Mouse (Mus musculus): ENCODE data around the gene Ttc32. TPM values are rescaled to one million over a fixed set of nuclear protein-coding genes. Genes with fewer than 3 reads are reported as not detected.
A peak's percentile ranks its signal among the peaks of the same experiment; 100 is the strongest.

Ttc32 gene
- total and polyA plus RNA-seq, 2 experiments from 2014 or later, result 14.5 to 20.9 TPM

- ATAC-seq (ENCODE audit: insufficient read depth, low read depth), result no peak
- no peak overlapping the region for H3K4me2 ChIP-seq (ENCODE audit: low read depth, low read length)
- no peak for TF ChIP-seq EP300 (IDR thresholded peaks at IDR 0.05; ENCODE audit: low read depth)
- TF ChIP-seq CTCF (IDR thresholded peaks at IDR 0.05; ENCODE audit: low read depth), result no peak
Measured at GRCm38 (mm10) chr12:9071493-9071892, 41.7 kb downstream of the Ttc32 start.

GRCm38 (mm10) chr12:9077554-9078125 is 47.8 kb downstream of the Ttc32 start:
- Histone ChIP-seq H3K27ac (ENCODE audit: low read depth) (peak overlapping the region; percentile 52; the same call in 1 of the 2 replicates), H3K4me3 (ENCODE audit: low read depth, low read length) (no peak overlapping the region), H3K27me3 (ENCODE audit: control insufficient read depth, insufficient read depth, low read length) (no peaks in the 10 kb centered on the region), H3K36me3 (replicated peaks; ENCODE audit: control insufficient read depth, insufficient read depth, low read length) (no peaks in the 10 kb centered on the region), H3K9me3 (replicated peaks; ENCODE audit: control insufficient read depth, low read length) (no peaks in the 10 kb centered on the region), H3K4me2 (ENCODE audit: low read depth, low read length) (no peak overlapping the region), H3K9ac (replicated peaks; ENCODE audit: low read depth, low read length) (no peak overlapping the region), H3K4me1 (ENCODE audit: control insufficient read depth, insufficient read depth) (no peaks in the 10 kb centered on the region)
- DNase-seq (ENCODE audit: low spot score) (peak; percentile 76), ATAC-seq (ENCODE audit: insufficient read depth, low read depth) (peak; percentile 86)
- no peak for TF ChIP-seq EP300 (IDR thresholded peaks at IDR 0.05; ENCODE audit: low read depth)
- TF ChIP-seq CTCF (IDR thresholded peaks at IDR 0.05; ENCODE audit: low read depth), result no peak
- 43% methylated on average over 3 of the region's 3 CpGs for WGBS

More at GRCm38 (mm10) chr12:9071493-9071892, 41.7 kb downstream of the Ttc32 start:
- no peak overlapping the region for H3K4me3 ChIP-seq (ENCODE audit: low read depth, low read length)
- H3K36me3 ChIP-seq (replicated peaks; ENCODE audit: control insufficient read depth, insufficient read depth, low read length), result no peaks in the 10 kb centered on the region
- H3K4me1 ChIP-seq (ENCODE audit: control insufficient read depth, insufficient read depth), result no peaks in the 10 kb centered on the region
- no peak for DNase-seq (ENCODE audit: low spot score)
- H3K27me3 ChIP-seq (ENCODE audit: control insufficient read depth, insufficient read depth, low read length), result no peaks in the 10 kb centered on the region
- H3K9ac ChIP-seq (replicated peaks; ENCODE audit: low read depth, low read length), result no peak overlapping the region
- no peak overlapping the region for H3K27ac ChIP-seq (ENCODE audit: low read depth)
- WGBS, result 38% methylated on average over 4 of the region's 4 CpGs
- no peaks in the 10 kb centered on the region for H3K9me3 ChIP-seq (replicated peaks; ENCODE audit: control insufficient read depth, low read length)

- Histone ChIP-seq H3K9ac (replicated peaks; ENCODE audit: low read depth, low read length) (no peak overlapping the region), H3K27ac (ENCODE audit: low read depth) (no peak overlapping the region), H3K36me3 (replicated peaks; ENCODE audit: control insufficient read depth, insufficient read depth, low read length) (no peaks in the 10 kb centered on the region), H3K4me3 (ENCODE audit: low read depth, low read length) (no peak overlapping the region), H3K4me2 (ENCODE audit: low read depth, low read length) (no peak overlapping the region), H3K4me1 (ENCODE audit: control insufficient read depth, insufficient read depth) (0 out of 2 replicates have a peak, but pooled peaks cover 4% of the 10 kb centered on the region), H3K27me3 (ENCODE audit: control insufficient read depth, insufficient read depth, low read length) (no peaks in the 10 kb centered on the region), H3K9me3 (replicated peaks; ENCODE audit: control insufficient read depth, low read length) (no peaks in the 10 kb centered on the region)
- ATAC-seq (ENCODE audit: insufficient read depth, low read depth), result no peak
- WGBS, result 84% methylated on average over 7 of the region's 7 CpGs
- no peak for DNase-seq (ENCODE audit: low spot score)
- no peak for TF ChIP-seq CTCF (IDR thresholded peaks at IDR 0.05; ENCODE audit: low read depth)
- TF ChIP-seq EP300 (IDR thresholded peaks at IDR 0.05; ENCODE audit: low read depth), result no peak
Measured at GRCm38 (mm10) chr12:9090226-9090625, 60.4 kb downstream of the Ttc32 start.

Other genes starting within 250 kb of the Ttc32 start
- gene Laptm4a, start 108.3 kb upstream of the Ttc32 start, total RNA-seq (2014; rRNA removed; ENCODE audit: low replicate concordance), result 365 and 397 TPM in 2 replicates
- 356 and 358 TPM in 2 replicates for gene Laptm4a, start 108.3 kb upstream of the Ttc32 start, polyA plus RNA-seq (2015; fragmentation: Nextera tagmentation; extraction: Ambion mirVana)
- 0.12 TPM in 1 of 2 replicates, not detected in the other for gene Matn3, start 82.1 kb upstream of the Ttc32 start, total RNA-seq (2014; rRNA removed; ENCODE audit: low replicate concordance)
- gene Matn3, start 82.1 kb upstream of the Ttc32 start, polyA plus RNA-seq (2015; fragmentation: Nextera tagmentation; extraction: Ambion mirVana), result 0.05 and 0.07 TPM in 2 replicates
- 5.5 and 11.1 TPM in 2 replicates for gene Wdr35, start 56.1 kb upstream of the Ttc32 start, total RNA-seq (2014; rRNA removed; ENCODE audit: low replicate concordance)
- gene Wdr35, start 56.1 kb upstream of the Ttc32 start, polyA plus RNA-seq (2015; fragmentation: Nextera tagmentation; extraction: Ambion mirVana), result 6.3 and 7.9 TPM in 2 replicates

Data from heart, postnatal 0 days (tissue).